Mouse (Mus musculus): Measurements from ENCODE around the gene Idua.

GRCm38 (mm10) chr5:108665066-108665465 lies 4.9 kb downstream of the Idua start:
- no peak for TF ChIP-seq ZC3H11A (IDR thresholded peaks at IDR 0.05; ENCODE audit: borderline replicate concordance, low read depth, low read length)
- no peak for TF ChIP-seq HCFC1 (IDR thresholded peaks at IDR 0.05; ENCODE audit: borderline replicate concordance, insufficient read depth, low read length)
- no peak for TF ChIP-seq CHD2 (IDR thresholded peaks at IDR 0.05; ENCODE audit: low read depth, low read length)

Measured in ES-E14 (cell line).